Mouse (Mus musculus) E14TG2a.4 (cell line): ENCODE results near the gene Aox3.

Experiments used
- H3K27me3 ChIP-seq: 2 replicates; pipeline ENCODE4 v1.6.1; 2014; ENCODE audit warnings: low read length, control low read depth; ENCODE audit not compliant: insufficient read depth
- H3K36me3 ChIP-seq: 2 replicates; pipeline ENCODE4 v1.6.1; 2014; ENCODE audit warnings: low read length, control low read depth; ENCODE audit not compliant: insufficient read depth
- H3K4me1 ChIP-seq: replicated peaks from 2 replicates; pipeline ENCODE4 v1.6.1; 2014; ENCODE audit warnings: low read depth, low read length, control low read depth
- H3K4me3 ChIP-seq: replicated peaks from 2 replicates; pipeline ENCODE4 v1.5.1; 2014; ENCODE audit warnings: mild to moderate bottlenecking, low read length
- H3K9me3 ChIP-seq: 2 replicates; pipeline ENCODE4 v1.6.1; 2014; ENCODE audit warnings: low read length, control low read depth
- CTCF ChIP-seq: conservative IDR thresholded peaks from 2 replicates; pipeline ENCODE4 v1.5.1; 2014; ENCODE audit warnings: low read length
- NANOG ChIP-seq: IDR thresholded peaks from 2 replicates; pipeline ENCODE4 v1.6.1; 2014; ENCODE audit warnings: borderline replicate concordance, low read length, mixed read lengths
- POU5F1 ChIP-seq: IDR thresholded peaks from 2 replicates; pipeline ENCODE4 v1.6.1; 2014; ENCODE audit warnings: low read length, borderline replicate concordance

Gene Aox3

DNA sequence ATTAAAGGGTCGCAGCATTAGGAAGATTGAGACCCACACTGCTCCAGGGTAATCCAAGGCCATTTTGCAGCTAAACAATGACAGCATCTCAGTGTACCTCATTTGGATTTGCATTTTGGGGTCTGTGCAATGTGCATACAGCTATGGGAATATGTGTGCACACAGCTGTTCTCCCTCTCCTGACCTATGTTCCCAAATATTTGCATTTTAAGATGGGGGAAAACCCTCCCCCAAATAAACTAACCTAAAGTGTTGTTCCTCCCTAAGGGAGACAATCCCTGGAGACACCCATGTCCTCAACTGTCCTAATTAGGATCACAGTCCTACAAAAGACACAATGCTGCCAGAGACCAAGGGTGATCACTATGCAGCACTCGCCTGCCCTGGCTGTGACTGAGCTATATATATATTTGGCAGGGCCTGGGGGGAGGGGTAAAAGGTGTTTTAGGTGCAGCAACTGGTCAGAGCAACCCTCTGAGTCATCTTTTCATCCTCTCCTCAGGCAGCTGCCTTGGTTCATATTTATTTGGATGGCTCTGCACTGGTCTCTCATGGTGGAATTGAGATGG is 20.9 kb upstream of the Aox3 start:
- no peak overlapping the region for H3K4me3 ChIP-seq
- H3K27me3 ChIP-seq = no peaks in the 10 kb centered on the region
- no peaks in the 10 kb centered on the region for H3K4me1 ChIP-seq
- no peaks in the 10 kb centered on the region for H3K9me3 ChIP-seq
- H3K36me3 ChIP-seq = no peaks in the 10 kb centered on the region
- TF ChIP-seq POU5F1 = no peak

DNA sequence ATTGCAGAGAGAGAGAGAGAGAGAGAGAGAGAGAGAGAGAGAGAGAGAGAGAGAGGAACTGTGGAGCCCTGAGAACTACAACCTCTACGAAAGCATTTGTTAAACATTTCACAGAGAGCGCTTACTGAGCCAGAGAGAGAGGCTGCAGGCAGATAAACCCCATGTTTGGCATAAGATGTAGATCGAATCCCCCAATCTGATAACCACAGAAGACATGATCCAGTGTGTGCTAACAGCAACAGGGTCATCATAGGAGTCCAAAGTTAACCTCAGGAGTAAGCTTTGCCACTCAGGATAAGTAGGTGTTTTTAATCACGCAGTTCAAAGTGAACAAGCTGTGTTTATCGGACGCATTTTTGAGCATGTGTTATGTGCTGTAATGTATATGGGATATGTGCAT is 15.6 kb upstream of the Aox3 start:
- H3K36me3 ChIP-seq = no peaks in the 10 kb centered on the region
- no peak overlapping the region for H3K4me3 ChIP-seq
- H3K27me3 ChIP-seq = no peaks in the 10 kb centered on the region
- H3K9me3 ChIP-seq = no peaks in the 10 kb centered on the region
- H3K4me1 ChIP-seq = no peaks in the 10 kb centered on the region
- TF ChIP-seq NANOG (no peak), CTCF (no peak), POU5F1 (no peak)

- H3K4me1 ChIP-seq = no peaks in the 10 kb centered on the region
- no peaks in the 10 kb centered on the region for H3K36me3 ChIP-seq
- H3K4me3 ChIP-seq = no peak overlapping the region
- H3K27me3 ChIP-seq = no peaks in the 10 kb centered on the region
- TF ChIP-seq NANOG (no peak), POU5F1 (no peak), CTCF (no peak)
- no peaks in the 10 kb centered on the region for H3K9me3 ChIP-seq
Measured at GRCm38 (mm10) chr1:58099119-58099518, 13.8 kb upstream of the Aox3 start.

- Histone ChIP-seq H3K9me3 (no peaks in the 10 kb centered on the region), H3K27me3 (no peaks in the 10 kb centered on the region), H3K4me1 (no peaks in the 10 kb centered on the region), H3K36me3 (no peaks in the 10 kb centered on the region), H3K4me3 (no peak overlapping the region)
- TF ChIP-seq NANOG = no peak
- TF ChIP-seq POU5F1 = no peak
- no peak for TF ChIP-seq CTCF
Measured at GRCm38 (mm10) chr1:58101531-58102146, 11.3 kb upstream of the Aox3 start.

DNA sequence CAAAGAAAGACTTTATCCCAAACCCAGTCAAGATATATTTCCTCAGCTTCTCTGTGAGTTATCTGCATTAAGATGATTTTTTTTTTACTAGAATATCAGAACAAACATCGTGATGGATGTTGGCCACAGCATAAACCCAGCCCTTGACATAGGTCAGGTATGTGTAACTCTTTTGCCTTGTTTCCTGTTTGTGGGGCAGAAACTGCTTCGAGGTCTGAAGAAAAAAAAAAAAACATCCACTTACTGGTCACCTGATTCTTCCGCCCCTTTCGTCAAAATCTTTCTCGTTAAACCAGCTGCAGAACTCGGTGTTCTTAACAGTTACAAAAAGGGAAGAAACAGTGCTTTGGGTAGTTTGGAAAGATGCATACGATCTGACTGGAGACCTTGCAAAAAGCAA is 10.4 kb upstream of the Aox3 start:
- Histone ChIP-seq H3K4me1 (no peaks in the 10 kb centered on the region), H3K9me3 (no peaks in the 10 kb centered on the region), H3K27me3 (no peaks in the 10 kb centered on the region), H3K4me3 (no peak overlapping the region), H3K36me3 (no peaks in the 10 kb centered on the region)
- TF ChIP-seq NANOG (no peak), CTCF (no peak), POU5F1 (no peak)

DNA sequence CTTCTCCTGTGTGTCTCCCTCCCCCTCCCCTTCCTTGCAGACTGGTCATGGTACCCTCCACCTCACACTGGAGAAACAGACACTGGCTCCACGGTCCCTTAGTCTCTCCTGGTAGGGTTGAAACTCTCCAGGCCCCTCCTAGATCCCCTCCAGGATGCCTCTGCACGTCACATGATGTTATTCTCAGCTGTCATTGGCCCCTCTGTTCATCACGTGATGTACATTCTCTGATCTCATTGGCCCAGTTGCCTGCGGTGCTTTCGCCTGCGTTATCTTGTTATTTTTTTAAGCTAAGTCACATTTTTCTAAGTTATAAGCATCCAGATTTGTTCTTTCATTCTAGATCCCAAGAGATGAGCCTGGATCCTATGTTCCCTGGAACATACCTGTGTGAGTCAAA is 7.2 kb upstream of the Aox3 start:
- TF ChIP-seq NANOG = no peak
- Histone ChIP-seq H3K4me3 (no peak overlapping the region), H3K36me3 (no peaks in the 10 kb centered on the region), H3K9me3 (peaks cover 16% of the 10 kb centered on the region), H3K27me3 (no peaks in the 10 kb centered on the region), H3K4me1 (no peaks in the 10 kb centered on the region)

DNA sequence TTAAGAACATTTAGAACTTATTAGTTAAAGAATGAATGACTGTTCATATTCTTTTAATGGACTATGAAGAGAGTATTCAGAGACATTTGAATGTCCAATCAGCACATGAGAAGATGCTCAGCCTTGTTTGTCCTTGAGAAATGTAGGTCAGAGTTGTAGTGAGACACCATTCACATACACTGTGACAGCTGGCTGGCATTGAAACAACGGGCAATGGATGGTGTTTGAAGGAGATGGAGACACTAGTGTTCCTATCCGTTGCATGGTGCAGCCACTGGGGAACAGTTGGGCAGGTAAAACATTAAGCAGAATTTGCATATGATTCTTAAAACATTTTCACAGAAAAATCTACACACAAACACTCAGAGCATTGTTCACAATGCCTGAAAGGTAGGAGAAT is 5.9 kb upstream of the Aox3 start:
- no peak for TF ChIP-seq POU5F1
- TF ChIP-seq CTCF = no peak
- TF ChIP-seq NANOG = no peak
- Histone ChIP-seq H3K4me3 (no peak overlapping the region), H3K9me3 (peaks cover 23% of the 10 kb centered on the region), H3K36me3 (no peaks in the 10 kb centered on the region), H3K27me3 (no peaks in the 10 kb centered on the region), H3K4me1 (no peaks in the 10 kb centered on the region)

DNA sequence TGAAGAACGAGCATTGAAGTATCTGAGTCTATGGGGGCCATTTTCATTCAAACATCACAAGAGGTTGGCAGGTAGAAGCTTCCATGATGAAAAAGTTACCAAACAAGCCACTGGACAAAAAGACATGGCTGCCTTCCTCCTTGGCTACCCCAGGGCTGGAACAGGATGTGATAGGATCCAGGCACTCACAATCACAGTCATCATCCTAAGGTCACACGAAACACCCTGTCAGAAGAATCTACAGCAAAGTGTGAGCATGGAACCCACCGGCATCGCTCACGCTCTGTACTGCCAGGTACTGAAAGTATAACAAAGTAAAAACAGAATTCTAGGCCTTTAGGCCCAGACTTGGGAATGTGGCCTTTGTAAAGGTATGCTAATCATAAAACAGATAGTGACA is 2.7 kb upstream of the Aox3 start:
- H3K4me1 ChIP-seq = no peaks in the 10 kb centered on the region; the same call in 1 of the 2 replicates
- H3K36me3 ChIP-seq = no peaks in the 10 kb centered on the region
- H3K27me3 ChIP-seq = no peaks in the 10 kb centered on the region
- peaks cover 23% of the 10 kb centered on the region for H3K9me3 ChIP-seq
- no peak overlapping the region for H3K4me3 ChIP-seq
- no peak for TF ChIP-seq NANOG
- TF ChIP-seq POU5F1 = no peak
- TF ChIP-seq CTCF = no peak

DNA sequence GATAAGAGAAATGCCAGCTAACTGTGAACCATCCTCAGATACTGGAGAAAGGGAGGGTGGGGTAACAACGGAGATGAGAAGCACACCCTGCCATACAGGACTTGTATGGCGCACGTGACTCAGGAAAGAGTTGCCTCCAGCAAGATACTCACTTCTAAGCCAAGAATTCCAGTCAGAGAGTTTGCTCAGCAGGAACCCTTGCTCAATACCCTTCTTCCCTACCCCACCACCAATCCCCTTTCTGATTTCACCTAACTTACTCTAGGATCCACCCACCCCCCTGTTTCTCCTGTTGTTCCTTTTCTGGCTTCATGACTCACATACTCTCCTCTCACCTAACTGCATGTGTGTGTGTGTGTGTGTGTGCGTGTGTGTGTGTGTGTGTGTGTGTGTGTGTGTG is 1.6 kb upstream of the Aox3 start:
- no peak for TF ChIP-seq NANOG
- TF ChIP-seq CTCF = no peak
- TF ChIP-seq POU5F1 = no peak
- H3K27me3 ChIP-seq = no peaks in the 10 kb centered on the region
- H3K4me3 ChIP-seq = no peak overlapping the region
- no peaks in the 10 kb centered on the region for H3K36me3 ChIP-seq
- H3K9me3 ChIP-seq = peaks cover 23% of the 10 kb centered on the region
- H3K4me1 ChIP-seq = no peaks in the 10 kb centered on the region; the same call in 1 of the 2 replicates
